Mouse (Mus musculus) gastrocnemius, postnatal 10 days (tissue): ENCODE measurements around the gene Snapc4. TPM values are rescaled to one million over a fixed set of nuclear protein-coding genes. Genes with fewer than 3 reads are reported as not detected.

Experiments used
- DNase-seq: peaks from one replicate; pipeline ENCODE4 v3.0.0; 2021; ENCODE audit warnings: mixed read lengths
- total RNA-seq, 2 experiments: library from RNA; stranded (reverse); gene quantifications; 2 replicates each; pipeline ENCODE4 v1.2.3; 2021

The Snapc4 gene
- total RNA-seq, 2 experiments from 2014 or later, result 11.1 to 14.5 TPM

DNA sequence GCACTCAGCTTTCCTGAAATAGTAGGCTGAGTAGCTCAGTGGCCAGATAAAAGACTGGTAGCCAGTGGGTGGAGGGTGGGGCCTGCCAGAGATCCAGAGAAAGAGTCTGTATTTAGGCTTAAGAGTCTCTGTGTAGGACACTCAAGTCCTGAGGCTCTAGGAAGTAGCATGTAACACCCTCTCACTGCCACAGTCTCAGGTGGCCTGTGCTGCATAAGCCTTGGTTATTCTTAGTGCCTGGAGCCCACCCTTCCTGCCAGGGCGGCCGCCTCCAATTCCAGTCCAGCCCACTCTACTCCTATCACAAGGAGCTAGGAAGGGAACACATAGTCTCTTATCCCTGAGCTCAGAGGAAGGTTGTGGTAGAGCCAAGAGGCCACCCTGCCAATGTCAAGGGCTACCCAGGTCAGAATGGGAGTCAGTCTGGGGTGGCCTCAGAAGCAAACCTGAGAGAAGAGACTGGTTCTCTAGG, 38.9 kb downstream of the Snapc4 start:
- no peak for DNase-seq

DNA sequence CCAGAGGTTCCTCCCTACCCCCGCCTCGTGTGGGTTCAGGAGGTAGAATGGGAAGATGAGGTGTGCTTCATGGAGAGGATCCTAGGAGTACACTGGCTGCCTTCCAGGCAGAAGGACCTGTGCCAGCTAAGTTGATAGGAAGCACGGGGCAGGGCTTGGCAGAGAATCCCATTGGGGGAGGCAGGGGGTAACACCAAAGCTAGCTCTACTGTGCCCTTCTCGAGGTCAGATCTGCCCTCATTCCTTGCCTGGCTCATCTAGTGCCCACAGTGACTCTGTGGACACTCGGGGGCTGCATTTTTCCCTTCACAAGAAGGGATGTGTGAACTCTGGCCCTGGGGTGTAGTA, 41.3 kb downstream of the Snapc4 start:
- no peak for DNase-seq

DNA sequence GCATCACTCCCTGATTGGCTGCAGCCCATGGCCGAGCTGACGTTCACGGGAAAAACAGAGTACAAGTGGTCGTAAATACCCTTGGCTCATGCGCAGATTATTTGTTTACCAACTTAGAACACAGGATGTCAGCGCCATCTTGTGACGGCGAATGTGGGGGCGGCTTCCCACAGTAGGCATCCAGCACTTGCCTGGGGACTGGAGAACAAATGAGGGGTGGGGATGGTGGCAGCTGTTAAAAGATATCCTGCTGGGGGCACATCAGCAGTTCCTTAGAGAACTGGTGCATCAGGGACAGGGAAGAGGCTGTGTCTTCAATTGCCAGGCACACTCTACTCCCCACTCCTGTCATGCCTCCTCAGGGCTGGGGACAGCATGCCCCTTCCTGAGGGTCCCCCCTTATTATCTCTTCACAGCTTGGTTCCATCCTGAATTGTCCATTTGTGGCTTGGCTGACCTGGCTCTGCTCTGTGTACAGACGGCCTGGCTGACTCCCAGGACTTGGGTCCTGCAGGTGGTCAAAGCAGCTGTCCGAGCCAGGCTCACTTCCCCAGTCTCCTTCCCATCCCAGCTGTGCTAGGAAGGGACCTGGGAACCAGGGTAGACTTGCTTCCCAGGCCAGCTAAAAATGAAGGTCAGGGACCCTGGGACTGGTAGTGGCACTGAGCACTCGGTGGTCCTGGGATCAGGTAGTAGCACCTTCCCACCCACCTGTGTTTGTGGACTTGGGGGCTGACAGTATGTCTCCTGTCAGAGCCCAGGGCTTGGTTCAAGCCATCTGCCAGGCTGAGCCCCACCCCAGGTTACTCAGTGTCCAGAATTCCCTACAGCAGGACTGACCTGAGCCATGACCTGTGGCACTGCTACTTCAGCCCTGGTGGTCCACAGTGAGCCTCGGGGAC, 41.9 kb downstream of the Snapc4 start:
- no peak for DNase-seq

DNA sequence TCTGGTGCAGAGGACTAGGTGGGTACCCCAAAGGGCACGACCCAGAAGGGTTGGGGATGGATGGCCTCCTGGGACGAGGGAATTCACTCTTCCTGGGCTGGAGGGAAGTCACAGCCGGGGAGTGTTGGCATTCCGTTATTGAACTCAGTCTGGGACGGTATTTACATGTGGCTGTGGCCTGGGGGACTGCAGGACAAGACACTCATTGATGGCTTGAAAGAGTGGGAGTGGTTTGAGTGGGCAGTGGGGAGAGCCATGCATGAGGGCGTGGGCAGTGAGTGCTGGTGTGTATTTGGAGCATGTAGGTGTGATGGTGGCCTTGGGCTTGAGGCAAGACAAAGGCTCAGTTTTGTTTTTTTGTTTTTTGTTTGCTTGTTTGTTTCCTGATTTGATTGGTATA, 49.8 kb downstream of the Snapc4 start:
- no peak for DNase-seq

DNA sequence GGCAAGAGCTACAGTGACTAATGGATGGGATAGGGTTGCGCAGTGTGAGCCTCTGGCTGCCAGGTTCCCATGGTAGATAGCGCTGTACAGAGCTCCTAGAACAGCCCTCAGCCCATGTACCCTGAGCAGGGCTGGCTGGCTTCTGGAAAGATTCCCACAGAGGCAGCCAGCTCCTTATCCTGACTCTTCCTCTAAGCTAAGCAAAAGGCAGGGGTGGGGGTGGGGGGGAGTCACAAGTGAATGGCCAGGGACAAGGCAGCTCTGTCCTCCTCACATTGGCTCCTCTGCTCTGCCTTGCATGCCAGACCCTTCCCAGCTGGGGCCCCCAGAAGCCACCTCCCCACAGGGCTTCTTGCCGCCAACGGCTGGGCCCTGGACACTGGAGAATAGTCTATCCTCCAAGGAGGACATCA, 50.4 kb downstream of the Snapc4 start:
- DNase-seq, result no peak

DNA sequence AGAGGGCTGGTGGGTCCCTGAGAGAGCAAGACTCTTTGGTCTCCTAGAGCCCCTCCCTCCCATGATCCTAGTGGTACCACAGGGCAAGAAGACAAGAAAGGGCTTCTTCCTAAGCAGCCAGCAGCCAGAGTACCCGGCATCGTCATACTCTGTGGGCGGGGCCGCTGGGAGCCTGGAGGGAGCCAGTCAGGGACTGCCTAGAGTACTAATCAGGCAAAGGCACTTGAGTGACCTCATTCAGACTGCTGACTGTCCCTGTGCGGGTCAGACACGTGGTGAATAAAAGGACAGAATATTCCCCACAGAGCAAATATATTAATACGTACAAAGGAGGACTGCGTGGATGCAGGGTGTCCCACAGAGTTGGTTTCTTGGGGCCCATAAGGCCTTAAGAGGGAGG, 51.1 kb downstream of the Snapc4 start:
- no peak for DNase-seq

DNA sequence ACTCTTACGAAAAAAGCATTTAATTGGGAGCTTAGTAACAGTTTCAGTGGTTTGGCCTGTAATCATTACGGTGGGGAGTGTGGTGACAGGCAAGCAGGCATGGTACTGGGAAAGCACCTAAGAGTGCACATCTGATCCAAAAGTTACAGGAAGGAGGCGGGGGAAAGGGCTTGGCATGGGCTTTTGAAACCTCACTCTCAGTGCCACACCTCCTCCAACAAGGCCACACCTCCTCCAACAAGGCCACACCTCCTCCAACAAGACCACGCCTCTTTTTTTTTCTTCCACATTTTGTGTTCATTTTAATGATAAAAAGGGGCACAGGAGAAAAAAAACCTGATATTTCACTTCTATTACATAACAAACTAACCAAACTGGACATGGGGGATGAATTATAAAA, 52.6 kb downstream of the Snapc4 start:
- DNase-seq, result no peak

DNA sequence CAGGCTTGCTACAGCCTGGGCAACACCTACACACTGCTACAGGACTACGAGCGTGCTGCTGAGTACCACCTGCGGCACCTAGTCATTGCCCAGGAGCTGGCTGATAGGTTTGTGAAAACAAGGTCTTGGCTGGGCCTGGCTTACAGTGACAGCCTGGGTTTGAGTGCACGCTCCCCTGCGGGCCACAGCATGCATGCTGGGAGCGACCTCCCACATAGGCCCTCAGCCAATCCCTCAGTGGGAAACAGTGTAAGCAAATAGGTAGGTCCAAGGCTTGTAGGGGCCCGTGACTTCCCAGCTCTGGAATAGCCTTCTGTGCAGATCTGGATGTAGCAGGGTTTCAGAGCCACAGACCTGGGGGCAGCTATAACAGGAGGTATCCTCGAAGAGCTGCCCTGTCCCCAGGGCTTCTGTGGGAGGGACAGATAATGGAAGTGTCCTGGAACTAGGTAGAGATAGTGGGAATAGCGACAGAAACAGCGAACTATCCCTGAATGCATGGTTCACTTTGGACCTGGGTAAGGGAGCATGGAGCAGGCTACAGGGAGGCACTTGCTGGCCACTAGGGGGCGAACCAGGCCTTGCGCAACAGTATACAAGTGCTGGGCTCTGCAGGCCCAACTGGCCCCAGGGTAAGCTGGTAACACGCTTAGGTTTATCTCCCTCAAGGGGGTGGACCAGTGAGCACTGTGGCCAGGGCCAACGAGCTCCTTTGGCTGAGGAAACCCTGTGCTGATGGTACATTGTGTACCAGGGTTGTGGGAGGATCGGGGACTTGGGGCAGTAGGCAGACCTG, 54.9 kb downstream of the Snapc4 start:
- peak; percentile 69 for DNase-seq

DNA sequence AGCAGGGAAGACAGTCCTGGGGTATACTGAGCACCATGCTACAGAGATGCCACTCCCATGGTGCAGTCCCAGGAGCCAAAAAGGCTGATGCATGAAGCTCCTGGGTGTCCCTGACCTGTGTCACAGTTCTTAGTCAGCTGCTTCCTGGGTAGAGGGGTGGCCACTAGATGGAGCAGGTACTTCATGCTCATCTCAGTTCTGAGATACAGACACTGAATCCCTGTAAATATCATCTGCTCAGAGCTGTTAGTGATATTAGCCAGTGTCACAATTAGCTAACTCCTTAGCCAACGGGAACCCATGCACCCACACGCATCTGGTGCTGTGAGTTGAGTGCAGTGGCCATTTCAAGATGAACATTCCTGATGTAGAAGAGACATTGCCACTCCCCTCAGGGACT, 55.5 kb downstream of the Snapc4 start:
- no peak for DNase-seq

DNA sequence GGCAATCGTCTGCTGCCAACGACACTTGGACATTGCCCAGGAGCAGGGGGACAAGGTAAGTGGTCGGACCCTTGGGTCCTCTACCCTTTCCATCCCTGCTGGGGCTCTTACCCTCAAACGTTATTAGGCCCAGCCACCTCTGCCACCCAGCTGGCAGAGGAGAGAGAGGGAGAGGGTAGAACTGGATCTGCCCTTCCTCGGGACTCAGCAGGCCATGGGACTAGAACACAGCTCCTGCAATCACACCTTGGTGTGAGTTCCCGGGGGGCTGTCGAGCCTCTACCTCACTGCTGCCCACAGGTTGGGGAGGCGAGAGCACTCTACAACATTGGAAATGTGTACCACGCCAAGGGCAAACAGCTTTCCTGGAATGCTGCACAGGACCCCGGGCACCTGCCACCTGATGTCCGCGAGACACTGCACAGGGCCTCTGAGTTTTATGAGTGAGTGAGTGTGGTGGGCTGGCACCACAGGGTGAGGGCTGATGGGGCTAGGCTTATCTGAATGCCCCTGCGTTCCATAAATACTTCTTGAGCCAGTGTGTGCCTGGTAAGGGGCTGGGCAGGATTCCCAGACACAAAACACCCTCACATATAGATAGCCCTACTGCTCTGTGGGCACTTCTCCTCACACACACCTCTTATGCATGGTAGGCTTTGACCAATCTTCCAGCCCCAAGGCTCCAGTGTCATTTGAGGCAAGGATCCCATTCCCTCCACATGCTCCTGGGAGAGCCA, 56.7 kb downstream of the Snapc4 start:
- no peak for DNase-seq

DNA sequence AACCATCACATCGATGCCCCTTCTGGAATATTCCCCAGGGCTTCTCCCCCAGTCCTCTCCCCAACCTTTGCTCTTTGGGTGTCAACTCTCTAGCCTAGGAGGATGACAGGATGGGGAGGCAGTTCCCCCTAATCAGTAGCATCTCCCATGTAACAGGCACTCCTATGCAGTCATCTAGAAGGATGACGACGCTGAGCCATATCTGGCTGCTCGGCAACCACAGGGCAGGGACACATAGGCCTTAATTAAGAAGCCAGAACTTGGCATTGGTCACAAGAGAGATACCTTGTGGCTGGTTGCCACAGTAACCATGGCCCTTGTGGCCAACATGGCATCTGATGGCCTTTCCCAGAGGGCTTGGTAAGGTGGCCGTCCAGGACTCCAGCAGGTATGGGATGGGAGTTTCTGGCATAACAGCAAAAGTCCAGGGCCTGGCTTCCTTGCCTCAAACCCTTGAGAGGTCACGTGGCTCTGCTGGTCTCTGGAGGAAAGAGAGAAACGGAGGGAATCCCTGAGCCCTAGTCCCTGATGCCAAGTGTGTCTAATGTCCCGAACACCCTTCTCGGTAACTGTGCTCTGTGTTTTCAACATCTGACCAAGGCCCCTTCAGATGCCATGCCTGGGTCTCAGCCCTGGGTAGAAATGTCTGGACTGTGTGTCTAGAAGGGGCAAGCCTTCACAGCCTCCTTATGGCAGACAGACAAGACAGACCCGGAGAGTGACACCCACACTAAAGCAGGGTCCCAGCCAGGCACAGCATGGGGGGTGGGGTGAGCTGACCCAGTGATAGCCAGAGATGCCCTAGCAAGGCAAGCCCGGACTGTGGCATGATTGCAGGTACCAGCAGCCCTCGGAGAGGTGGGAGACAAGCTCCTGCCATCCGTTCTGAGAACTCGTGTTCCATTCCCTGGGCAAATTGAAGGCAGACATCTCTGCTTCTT, 59.9 kb downstream of the Snapc4 start:
- no peak for DNase-seq

DNA sequence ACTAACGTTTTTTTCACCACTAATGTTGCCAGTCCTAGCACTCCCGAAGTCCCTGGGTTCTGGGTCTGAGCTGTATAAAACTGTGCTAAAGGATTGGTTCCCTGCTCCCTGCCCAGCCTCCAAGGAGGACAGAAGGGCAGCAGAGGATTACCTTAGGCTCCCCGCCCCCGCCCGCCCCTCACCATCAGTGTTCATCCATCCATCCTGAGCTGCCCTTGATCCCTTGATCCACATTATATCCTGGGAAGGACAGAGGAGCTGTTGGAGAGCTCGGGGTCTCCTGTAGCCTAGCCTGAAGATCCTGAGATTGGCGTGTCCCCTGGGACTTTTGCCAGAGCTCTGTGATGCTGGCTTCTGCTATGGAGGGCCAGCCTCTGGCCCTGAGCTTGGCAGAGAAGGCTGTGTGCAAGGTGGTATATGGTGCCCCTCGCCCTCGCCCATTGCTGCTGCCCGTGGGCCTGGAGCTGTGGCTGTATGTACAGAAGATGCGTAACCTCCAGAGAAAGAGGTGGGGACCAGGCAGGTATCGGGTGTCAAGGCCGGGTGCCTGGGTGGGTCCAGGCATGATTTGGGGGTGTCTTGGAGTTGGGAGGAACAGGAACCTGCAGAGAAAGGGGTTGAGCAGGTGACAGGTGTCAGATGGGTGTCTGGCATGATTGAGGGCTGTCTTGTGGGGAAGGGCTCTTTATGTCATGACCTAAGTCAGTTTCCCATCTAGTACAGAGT, 60.8 kb downstream of the Snapc4 start:
- no peak for DNase-seq

DNA sequence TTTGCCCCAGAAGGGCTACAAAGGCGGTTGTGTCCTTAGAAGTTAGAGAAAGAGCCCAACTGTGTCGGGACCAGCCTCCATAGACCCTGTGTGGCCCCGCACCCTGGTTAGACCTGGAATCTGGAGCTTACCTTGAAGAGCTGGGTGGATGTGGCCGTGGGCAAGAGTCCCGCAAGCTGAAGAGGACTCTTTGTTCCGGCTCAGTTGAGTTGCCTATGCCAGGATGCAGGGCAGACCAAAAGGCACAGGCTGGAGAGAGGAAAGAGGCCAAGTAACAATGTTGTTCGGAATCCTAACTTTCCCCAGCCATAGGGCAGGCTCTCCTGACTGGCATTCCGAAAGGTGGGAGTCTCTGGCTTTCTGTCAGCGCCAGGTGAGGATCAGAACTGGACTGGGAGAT, 61.3 kb downstream of the Snapc4 start:
- no peak for DNase-seq

DNA sequence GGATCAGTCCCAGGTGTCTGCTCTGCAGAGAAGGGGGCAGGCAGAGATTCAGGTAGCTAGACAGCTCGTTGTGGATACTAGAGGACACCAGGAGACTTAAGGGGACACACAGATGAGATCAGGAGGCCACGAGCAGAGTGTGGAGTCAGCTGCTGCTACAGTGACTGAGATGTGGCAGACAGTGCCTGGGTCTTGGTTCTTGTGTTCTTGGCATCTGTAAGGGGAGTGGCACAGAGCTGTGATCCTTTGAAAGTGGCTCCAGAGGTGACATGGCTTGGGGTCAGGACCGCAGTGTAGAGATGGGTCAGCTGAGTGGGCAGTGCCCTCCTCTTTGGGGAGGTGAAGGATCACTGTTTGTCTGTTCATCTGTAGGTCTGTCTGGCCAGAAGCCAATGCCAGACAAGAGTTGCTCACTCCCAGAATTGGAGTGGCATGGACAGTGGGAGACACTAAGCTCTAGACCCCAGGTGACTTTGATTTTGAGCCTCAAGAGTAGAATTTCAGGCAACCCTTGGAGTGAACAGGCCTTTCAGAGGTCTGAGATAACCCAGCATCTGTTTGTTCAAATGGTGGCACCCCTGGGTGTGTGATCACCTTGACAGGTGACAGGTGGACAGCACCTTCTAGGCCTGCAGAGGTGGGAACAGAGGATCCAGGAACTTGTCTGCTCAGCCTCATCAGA, 62.3 kb downstream of the Snapc4 start:
- no peak for DNase-seq

DNA sequence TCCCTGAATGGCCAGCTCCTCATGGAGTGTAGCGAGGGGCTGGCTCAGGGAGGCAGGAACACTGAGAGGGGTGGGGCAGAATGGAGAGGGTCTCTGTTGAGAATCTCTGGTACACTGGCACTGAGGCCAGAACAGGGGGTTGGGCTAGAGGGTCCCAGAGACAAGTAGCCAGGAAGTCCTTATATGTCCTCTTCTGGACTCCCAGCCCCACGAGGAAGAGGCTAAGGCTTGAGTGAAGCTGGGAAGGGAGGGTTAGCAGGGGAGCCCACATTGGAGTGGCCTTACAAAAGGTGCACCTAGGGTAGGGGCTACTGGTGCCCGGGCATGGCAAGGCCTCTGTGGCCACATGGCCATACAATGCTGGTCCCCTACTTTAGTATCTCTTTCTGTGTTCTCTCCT, 63.1 kb downstream of the Snapc4 start:
- DNase-seq, result no peak

DNA sequence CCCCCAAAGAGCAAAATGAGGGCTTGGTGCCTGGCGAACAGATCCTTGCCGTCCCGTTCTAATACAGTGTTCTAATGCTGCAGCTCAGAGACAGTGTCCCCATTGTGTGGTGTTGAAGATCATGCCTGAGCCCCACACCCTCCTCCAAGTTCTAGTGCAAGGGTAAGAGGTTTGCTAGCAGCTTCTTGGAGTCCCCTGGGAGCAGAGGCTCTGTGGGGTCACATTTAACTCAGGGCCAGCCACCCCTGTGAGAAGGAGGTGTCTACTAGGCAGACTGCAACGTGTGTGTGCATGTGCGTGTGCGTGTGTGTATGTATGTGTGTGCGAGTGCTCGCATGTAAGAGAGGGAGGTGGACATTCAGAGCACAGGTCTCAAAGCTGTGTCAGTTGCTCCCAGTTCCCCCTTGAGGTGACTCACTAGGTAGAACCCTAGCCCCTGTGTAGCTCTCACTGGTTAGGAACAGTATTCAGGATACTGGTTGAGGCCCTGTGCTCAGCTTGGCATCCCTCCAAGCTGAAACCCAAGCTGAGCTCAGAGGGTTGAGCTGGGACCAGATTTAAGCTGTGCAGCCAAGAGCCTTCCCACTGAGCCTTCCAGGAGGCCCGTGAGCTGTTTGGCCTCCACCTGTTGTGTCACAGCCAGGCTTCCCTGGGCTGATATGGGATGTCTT, 63.7 kb downstream of the Snapc4 start:
- DNase-seq, result no peak

DNA sequence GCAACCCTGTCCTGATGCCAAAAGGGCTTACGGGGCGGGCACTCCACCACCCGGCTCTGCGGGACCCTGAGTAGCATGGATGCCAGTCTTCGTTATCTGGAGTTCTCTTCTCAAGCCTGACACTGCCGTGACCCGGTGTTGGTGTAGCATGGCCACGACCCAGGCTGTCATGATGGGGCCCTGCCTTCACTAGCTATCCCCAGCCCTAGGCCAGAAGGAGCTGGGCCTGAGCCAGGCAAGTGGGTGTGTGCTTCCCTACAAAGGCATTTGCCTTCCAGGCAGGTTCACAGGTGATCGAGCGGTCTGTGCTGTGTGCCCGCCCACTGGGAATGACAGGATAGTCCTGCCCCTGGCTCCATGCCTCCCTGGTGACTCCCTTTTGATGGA, 64.5 kb downstream of the Snapc4 start:
- peak; percentile 65 for DNase-seq

DNA sequence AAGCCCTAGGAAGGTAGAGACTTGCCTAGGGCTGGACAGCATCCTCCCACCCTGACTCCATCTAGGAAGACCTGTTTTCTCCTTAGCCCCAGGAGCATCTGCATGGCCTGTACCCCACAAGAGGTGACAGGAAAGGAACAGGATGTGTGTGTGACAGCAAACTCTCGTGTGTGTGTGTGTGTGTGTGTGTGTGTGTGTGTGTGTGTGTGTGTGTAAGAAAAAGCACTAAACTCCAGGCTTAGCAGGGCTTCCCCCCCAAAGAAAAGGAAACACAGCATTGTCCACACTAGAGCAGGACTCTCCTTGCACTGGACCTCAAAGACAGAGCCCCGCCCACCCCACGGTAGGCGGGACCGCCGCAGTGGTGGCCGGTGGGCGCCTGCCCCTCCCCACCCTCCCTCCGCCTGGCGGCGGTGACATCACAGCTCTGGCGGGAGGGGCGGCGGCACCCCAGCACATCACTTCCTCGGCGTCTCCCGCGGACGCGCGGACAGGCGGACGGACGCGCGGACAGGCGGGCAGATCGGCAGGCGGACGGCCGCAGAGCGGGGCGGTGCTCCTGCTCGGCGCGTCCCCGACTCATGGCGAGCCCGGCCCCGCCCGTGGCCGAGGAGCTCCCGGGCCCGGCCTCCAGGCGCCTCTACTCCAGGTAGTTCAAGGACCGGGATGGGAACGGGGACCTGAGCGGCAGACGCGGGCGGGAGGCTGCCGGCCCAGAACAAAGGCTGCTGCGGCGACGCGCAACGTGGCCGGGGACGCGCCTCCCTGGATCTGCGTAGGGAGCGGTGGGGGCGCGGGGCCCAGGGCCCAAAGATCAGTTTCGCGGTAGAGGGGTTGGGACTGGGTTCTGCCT, 65.2 kb downstream of the Snapc4 start, which contains the start of gene Gpsm1:
Gpsm1 (plus strand) TSS at position 444 of the 853 bp plus-strand sequence.
- DNase-seq, result peak; percentile 86
